Mouse (Mus musculus) granulocyte monocyte progenitor cell, adult 5-6 weeks (primary cell): ENCODE results near the gene 6330403K07Rik. TPM values are rescaled to one million over a fixed set of nuclear protein-coding genes. Genes with fewer than 3 reads are reported as not detected.

Source experiments
- ATAC-seq: replicated peaks from 2 replicates; pipeline ENCODE4 v1.8.0; 2016; ENCODE audit warnings: mild to moderate bottlenecking, moderate TSS enrichment, inconsistent platforms; ENCODE audit not compliant: poor library complexity, severe bottlenecking
- total RNA-seq, 2 experiments: library from RNA; stranded (forward) in 1 of 2; stranded (reverse) in 1 of 2; fragments of 200-712, 200-1000 nt in 1 of 2; fragments of >200 nt in 1 of 2; fragmentation: Nextera tagmentation in 1 of 2; gene quantifications; 2 replicates each; pipeline ENCODE4 v1.2.3; 2014 to 2017

6330403K07Rik gene
- total RNA-seq (2014; fragmentation: Nextera tagmentation) = not detected in 2 replicates
- not detected in 2 replicates for total RNA-seq (2017)

DNA sequence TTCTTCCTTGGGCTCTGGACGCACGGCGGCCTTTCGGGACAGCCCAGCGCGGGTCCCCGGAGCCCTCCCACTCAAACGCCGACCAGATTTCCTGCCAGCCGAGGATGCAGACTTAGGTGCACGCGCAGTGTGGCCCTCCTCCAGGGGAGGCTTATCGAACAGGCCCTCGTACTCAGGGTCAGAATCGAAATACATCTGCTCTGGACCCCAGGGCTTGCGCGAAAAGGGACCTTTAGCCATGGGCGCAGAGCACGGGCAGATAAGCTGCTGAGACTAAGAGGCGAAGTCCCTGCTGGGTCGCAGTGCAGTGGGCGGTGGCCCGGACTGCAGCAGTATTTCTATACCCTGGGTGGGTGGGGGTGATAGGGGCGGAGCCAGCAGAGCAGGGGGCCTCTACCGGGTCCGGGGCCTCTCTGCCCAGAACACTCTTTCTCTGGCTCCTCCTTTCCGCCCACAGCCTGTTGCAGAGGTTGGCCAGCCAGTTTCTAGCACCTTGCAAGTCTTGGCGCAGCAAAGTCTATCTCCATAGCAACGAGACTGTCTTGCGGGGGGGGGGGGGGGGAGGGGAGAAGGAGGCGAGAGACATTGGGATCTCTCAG, at the start of gene 6330403K07Rik:
Gene 6330403K07Rik (minus strand): TSS at position 351 of the 599 bp plus-strand sequence.
- ATAC-seq = peak; percentile 37

DNA sequence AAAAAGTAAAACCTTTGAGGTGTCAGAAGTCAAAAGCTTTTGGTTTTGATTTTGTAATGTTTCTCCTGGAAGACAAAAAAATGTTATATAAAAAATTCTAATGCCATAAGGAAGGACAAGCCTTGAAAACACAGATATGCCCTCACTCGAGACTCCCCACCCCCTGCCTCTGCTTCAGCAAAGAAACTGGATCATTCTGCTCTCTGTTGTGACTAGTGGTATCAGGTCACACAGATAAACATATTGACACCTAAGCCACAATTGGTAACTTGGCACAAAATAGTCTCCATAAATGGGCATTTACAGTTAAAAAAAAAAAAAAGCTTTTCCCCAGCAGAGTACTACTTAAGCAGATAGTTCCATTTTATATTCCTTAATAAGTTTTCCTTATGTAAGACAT, 43.0 kb upstream of the 6330403K07Rik start:
- no peak for ATAC-seq

DNA sequence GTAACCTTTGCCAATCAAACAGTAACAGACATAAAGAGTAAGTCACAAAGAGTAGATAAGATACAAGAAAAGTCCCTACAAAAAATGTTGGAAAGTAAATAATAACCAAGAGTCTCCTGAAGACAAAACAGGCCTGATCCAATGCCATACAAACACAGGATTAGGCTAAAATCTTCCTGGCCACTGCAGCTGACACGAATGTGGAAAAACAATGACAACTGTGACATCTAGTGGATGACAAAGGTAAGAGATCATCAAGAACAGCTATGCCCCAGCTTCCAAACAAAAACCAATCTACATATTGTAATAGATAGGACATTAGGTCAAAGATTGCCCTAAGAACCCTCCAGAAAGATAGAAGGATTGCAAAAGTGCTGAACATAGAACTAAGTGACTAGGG, 19.2 kb upstream of the 6330403K07Rik start:
- ATAC-seq = no peak

DNA sequence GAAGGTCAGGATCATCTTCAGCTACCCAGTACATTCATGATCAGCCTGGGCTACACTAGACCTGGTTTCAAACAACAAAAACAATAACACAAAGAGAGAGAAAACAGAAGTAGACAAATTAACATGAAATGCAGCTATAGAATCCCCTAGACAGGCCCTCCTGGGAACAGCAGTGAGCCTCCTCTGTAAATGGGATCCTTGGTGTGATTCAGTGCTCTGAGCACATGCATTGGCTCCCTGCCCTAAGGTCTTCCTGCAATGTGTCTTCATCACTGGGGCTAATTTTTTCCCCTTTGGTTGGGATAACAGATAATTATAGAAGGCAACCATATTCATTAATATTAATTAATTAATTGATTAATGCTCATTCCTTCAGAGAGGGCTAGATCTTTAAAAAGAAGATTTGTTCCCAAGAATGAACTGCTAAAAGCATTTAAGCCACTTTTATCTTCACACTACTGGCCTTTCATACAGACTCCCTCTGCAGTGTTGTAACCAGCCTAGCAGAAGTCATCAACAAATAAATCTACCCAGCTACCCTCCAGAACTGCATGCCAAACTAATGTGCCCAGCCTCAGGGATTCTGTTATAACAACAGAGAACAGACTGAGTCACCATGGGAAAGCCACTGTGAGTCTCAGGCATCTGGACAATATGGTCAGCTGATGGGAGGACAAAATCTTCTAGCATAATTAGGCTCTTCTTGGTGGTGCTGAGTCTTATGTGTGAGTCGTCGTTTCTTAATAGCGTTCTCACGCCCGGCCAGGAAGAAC, 6.4 kb upstream of the 6330403K07Rik start:
- ATAC-seq = no peak

DNA sequence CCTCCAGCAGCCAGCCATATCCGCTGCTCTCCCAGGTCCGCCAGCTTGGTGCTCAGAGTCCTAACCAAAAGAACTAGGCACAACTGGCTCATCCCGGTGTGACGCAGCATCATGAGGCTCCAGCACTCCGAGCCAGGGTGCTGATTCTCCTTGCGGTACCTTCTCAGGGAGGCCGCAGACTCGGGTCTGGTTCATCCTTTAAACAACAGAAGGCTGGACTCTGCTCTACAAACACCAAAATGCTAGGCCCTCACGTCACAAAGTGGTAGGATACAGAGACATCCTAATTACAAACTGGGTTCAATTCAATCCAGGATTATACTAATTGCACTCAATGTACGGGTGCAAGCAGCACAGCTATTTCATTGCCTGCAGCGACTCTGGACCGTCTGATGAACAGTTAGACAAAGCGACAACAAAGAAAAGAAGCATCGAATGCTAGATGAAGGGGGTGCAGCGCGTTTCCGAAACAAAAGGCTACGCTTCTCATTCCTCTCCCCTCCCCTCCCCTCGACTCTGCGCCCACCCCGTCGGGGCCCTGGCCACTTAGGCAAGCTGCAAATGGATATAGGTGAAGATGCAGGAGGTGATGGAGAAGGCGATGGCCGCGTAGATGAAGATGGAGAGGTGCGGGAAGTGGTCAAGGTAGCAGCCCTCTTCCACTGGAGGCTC, 686 bp downstream of the 6330403K07Rik start:
- no peak; the same call in 1 of the 2 replicates for ATAC-seq

DNA sequence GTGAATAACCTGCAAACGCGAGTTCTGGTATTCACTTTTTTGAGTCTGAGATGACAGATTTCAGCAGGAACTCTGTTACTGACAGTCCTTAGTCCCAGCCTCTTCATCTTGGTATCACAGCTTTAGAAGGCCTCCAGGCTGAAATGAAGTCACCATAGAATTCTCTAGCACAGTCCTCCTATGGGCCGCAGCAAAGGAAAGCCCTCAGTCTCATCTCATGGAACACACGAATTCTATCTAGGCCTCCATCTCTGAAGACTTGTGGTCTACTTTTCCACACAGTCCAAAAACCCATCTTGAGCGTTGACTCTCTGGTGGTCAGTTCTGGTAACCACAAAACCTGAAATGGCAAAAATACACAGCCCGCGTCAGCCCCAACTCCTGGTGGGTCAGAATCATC, 1.2 kb downstream of the 6330403K07Rik start:
- no peak for ATAC-seq

DNA sequence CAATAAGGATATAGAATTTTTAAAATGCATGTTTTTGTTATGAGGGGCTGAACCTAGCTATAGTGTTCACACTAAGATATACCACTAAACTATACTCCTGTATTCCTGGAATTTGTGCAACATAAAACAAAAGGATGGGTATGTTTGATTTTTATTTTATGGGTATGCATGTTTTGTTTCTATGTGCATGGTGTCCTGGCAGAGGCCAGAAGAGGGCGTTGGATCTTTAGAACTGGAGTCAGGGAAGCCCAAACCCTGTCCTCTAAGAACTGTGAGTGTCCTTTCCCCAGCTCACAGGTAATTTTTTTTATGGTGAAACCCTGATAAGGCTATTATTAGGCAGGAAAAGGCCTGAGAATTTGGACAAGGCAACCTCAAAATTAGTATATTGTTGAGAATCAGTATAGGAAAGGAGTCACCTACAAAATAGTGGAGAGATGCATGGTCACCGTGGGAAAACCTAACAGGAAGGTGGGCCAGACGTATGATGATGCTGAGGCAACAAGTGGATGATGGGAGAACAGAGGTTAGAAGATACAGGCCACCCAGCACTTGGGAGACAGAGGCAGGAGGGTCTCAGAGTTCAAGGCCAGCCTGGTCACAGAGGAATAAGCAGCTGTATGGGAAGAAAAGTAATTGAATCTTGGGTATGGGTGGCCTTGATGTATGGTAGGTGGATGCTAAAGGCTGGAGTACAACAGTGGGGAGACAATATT, 3.8 kb downstream of the 6330403K07Rik start:
- ATAC-seq = no peak

DNA sequence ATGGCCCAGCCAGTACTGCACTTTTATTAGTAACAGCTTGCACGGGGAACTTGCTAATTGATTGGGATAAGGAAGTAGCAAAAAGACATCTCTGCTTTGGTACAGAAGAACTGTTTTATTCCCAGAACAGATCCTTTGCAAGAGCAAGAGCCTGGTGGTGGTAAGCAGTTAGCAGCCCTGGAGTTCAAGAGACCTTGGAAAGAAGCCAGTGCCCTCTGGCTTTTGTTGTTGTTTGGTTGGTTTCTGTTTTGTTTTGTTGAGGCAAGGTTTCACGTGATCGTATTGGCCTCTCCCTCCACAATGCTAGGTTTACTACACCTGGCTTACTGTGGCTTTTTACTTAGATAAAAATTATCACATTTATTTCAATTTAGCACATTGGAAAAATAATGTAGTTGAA, 5.0 kb downstream of the 6330403K07Rik start:
- ATAC-seq = no peak

DNA sequence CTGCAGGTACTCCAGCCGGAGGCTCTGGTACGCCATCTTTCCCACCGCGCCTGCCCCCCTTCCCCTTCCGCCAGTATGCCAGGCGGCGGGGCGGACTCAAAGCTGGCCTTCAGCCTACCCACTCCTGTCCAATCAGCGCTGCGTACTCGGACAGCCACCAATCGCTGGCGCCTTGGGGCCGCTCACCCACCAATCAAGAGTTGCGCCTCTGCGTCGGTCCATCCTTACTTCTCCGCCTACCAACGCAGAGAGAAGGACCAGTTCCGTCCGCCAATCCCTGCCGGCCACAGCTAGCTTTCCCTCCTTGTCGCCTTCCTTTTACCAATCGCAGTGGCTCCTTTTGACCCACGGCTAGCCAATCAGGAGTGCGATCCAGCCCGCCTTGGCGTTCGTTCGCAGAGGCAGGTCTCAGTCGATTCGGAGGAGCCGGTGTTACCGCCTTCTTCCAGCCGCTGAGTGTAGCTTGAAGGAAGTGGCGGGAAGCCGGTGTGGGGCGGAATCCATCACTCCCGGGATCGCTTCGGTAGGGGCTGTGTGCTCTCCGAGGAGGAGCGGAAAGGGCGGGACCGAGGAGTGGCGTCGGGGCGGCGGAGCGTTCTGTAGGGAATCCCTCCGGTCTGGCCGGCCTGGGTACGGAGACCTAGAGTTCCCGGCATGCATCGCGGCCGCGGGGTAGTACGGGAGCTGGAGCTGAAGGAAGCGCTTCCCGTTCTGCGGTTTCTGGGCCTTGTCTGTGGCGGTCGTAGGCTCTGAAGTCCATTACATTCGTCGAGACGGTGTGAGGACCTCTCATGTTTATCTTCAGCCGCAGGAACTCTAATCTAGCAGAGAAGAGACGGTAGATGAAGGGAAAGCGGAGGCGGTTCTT, 13.9 kb downstream of the 6330403K07Rik start, which contains the start of the genes Mis12 and Derl2:
Gene Mis12 (plus strand): TSS at position 411 of the 868 bp plus-strand sequence.
Gene Derl2 (minus strand): TSS at position 641 of the 868 bp plus-strand sequence.
- ATAC-seq = peak; percentile 90

DNA sequence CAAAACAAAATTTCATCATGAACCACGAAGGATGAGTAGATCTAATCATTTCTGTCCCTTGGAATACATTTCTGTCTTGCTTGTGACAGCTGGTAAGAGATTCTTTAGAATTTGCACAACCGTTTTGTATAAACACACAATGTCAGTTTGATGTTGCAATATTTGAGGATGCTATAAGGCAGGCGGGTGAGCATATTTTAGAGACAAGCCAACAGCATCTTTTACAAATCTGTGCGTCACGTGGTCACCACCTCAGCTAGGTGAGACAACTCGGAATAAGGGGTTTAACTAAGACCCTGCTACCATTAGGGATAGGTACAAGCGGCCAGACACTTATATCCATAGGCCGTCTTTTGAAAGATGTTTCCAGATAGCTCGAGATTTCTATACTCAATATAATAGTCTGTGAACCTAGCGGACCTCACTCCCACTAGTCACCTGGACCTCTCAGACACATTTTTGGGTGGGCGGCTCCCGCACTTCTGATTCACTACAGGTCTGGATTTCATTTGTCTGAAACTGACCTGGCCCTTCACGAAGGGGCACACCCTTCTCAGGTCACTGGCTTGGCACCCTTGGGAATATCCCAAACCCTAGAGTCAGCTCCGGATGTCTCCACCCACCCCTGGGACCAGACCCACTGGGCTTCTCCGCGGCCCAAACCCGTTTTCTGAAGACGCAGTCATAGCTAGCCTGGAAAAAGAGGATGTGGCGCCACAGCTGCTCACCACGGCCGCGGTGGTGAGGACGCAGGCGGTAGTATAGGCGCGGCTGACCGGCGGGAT, 14.7 kb downstream of the 6330403K07Rik start:
- ATAC-seq = no peak

DNA sequence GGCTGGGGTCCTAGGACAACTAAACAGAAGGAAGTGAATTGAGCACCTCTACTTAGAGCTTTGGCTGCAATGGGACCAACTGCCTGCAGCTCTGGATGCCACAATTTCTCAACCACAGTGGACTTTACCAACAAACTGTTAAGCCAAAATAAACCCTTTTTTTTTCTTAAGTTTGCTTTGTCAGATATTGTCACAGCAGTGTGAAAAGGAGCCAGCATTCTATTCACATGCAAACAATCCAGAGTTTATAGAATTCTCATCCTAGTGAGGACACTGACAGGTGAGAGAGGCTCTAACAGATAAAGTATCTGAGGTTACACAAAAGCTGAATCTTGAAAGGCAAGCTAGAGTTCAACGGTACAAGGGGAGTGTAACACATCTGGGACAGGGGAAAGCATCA, 16.3 kb downstream of the 6330403K07Rik start:
- ATAC-seq = no peak

DNA sequence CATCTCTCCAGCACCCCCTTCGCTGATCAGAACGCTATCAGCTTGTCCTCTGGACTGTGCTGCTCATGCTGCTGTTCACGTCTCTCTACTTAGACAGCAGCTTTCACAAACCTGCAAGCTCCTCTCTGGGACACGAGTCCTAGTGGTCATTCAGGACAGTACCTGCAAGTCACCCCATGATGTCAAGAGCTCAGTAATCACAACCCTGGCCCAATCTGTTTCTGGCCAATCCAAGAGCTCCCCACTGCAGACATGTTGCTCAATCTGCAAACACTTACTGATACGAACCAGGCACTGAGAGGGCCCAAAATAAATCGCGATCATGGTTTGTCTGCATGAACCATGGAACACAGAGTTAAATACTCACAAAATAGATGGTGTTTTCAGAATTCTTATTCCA, 20.6 kb downstream of the 6330403K07Rik start:
- ATAC-seq = no peak

DNA sequence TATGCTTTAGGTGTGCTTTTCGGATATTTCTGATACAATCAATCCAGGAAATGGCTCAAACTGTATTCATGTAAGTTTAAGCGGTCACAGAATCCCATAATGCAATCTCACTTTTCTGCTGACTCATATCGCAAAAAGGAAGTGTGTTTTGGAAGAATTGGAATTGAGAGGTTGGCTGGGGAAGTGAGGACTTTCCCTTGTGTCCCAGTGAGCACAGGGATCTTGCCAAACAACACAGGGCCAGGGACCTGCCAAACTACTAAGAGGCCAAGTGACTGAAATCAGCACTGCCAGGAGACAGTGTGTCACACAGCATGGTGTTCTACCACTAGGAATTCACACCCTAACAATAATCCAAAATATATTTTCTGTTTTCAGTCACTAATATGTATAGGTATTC, 25.0 kb downstream of the 6330403K07Rik start:
- peak; percentile 33 for ATAC-seq

DNA sequence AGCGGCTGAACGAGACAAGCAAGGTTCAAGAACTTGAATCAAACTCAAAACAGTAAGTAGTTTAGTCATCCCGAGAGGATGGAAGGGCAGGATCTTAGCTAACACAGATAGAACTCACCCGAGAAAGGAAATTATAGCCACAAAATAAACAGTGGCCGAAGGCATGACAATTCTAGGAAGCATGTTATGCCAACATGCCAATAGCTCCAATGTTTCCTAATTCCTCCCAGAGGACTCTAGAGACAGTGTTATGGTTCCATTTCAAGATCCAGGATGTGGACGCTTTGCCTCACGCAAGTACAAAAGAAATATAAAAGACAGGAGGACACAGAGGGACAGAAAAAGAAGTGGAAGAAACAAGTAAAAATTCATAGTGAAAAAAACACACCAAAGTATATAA, 25.5 kb downstream of the 6330403K07Rik start:
- ATAC-seq = no peak

DNA sequence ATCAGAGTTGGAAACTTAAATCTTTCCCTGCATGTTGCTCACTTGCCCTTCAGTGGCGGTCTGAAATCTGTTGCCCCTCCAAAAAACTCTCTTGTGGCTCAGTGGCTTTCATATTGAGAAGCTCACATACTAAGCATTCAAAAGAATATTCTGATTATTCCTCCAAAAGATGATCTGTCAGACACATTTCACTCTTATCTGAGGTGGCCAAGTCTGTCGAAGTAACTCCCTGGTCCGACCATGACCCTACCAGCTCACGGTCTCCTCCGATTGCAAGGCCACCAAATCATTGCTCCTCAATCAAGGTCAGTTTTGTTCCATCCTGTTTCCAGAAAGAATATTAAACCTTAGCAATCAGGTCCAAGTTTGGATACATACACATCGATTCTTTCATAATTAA, 26.3 kb downstream of the 6330403K07Rik start:
- ATAC-seq = no peak

DNA sequence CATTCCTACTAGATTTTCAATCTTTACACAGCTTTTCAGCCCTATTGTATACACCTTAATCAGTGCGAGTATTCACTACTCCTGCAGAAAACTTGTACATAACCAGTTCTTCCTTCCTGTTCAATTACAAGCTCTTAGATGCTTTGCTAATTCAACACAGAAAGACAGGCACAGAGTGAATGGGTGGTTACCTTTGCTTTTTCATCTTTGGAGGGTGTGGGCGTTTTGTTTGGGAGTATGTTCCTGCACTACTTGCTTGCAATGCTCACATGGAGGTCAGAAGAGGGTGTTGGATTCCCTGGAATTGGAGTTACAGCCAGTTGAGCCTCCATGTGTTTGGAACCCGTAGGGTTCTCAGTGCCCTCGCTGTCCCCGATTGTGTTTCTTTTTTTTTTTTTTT, 28.3 kb downstream of the 6330403K07Rik start:
- ATAC-seq = no peak

DNA sequence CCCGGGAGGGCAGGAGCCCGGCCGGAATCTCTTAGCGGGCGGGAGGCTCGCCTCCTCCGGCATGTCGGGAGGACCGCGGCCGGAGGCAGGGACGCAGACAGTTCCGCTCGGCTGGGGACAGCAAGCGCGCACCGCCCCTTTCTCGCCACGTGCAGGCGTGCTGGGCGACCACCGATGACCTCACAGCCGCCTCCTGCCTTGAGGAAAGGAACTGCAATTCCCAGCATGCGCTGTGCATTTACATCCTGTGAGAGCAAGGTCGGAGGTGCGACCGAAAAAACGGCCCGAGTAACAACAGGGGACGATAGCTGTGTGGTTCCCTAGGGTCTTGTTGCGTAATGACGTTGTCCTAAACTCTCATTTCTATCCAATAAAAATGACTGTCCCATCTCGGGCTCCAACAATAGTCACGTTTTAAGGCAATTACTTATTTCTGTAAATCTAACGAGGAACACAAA, 29.0 kb downstream of the 6330403K07Rik start, which contains the start of gene Dhx33:
Gene Dhx33 (minus strand): TSS at position 122 of the 458 bp plus-strand sequence.
- ATAC-seq = peak; percentile 97

DNA sequence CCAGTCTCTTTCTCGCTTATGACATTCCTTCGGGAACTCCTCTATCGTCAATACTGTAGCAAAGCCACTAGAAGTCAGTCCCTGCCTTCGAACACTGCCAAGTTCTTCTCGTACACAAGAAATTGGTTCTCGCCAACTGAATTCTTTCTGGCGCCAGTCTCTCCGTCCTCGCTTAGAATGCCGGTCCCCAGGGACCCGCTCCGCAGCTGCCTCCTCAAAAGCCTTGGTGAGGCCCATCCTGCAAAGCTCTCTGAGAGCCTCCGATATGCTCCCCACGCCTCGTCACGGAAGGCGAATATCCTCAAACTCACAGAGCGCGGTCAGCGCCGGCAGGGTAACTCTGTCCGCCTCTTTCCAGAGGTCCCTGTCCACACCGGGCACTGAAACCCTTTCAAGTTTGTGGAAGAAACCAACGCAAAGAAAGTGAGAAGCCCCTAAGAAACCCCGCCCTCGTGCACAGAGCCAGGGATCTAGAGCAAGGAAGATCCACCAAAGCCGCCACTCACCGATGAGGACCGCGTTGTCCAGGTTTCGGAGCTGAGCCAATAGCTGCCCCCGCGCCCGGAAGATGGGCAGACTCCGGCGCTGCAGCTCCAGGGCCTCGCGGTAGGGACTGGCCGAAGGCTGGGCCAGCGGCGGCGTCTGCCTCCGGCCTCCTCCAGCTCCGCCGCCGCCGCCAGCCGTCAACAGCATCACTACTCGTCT, 29.6 kb downstream of the 6330403K07Rik start:
- peak; percentile 65 for ATAC-seq
